Mouse (Mus musculus): ENCODE measurements around the gene Azin2. TPM values are rescaled to one million over a fixed set of nuclear protein-coding genes. Genes with fewer than 3 reads are reported as not detected.
A peak's percentile ranks its signal among the peaks of the same experiment; 100 is the strongest.

Azin2 gene
- total and polyA plus RNA-seq, 2 experiments: 1.7 to 5.7 TPM

DNA sequence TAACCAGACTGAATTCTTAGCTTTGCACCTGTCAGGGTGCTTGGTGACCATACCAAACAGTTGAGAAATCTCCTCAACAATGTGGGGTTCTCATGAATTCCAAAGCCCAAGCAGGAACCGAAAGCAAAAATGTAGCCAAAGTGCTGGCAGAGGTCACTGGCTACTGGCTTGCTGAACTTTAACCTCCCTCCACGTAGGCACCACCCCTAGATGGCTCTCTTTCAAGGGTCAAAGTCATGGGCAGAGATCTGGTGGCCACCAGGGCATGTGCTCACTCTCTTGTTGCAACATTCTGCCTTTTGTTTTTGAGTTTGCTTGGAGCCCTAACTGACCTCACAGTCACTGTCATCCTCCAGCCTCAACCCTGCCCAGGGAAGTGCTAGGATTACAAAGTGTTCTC is 21.4 kb upstream of the Azin2 start:
- peak; percentile 99 for DNase-seq (ENCODE audit: extremely low read depth, low read depth, low spot score)

GRCm38 (mm10) chr4:128983151-128983550 is 20.9 kb upstream of the Azin2 start:
- no peak for DNase-seq (ENCODE audit: extremely low read depth, low read depth, low spot score)
- TF ChIP-seq CTCF (IDR thresholded peaks at IDR 0.05; ENCODE audit: low read depth, low read length): no peak
- TF ChIP-seq POLR2A (IDR thresholded peaks at IDR 0.05; ENCODE audit: extremely low read depth, insufficient read depth, low read length): no peak
- Histone ChIP-seq H3K27ac (replicated peaks; ENCODE audit: insufficient read depth, low read depth, low read length) (peak overlapping the region; percentile 96), H3K79me2 (ENCODE audit: control insufficient read depth, insufficient read depth, low read length) (no peaks in the 10 kb centered on the region), H3K4me1 (ENCODE audit: control insufficient read depth, insufficient read depth, low read length) (peaks cover 33% of the 10 kb centered on the region), H3K4me3 (ENCODE audit: insufficient read depth, low read depth, low read length) (no peak overlapping the region), H3K27me3 (ENCODE audit: control insufficient read depth, insufficient read depth, low read length) (no peaks in the 10 kb centered on the region), H3K9ac (ENCODE audit: low read depth, low read length) (peak overlapping the region; percentile 42), H3K36me3 (ENCODE audit: control insufficient read depth, insufficient read depth, low read length) (no peaks in the 10 kb centered on the region)
- WGBS: 17% methylated on average over 2 of the region's 2 CpGs

More for the DNA sequence above, 21.4 kb upstream of the Azin2 start:
- no peak overlapping the region for H3K4me3 ChIP-seq (ENCODE audit: insufficient read depth, low read depth, low read length)
- H3K36me3 ChIP-seq (ENCODE audit: control insufficient read depth, insufficient read depth, low read length): no peaks in the 10 kb centered on the region
- H3K9ac ChIP-seq (ENCODE audit: low read depth, low read length): no peak overlapping the region
- TF ChIP-seq POLR2A (IDR thresholded peaks at IDR 0.05; ENCODE audit: extremely low read depth, insufficient read depth, low read length): no peak
- TF ChIP-seq CTCF (IDR thresholded peaks at IDR 0.05; ENCODE audit: low read depth, low read length): no peak
- H3K4me1 ChIP-seq (ENCODE audit: control insufficient read depth, insufficient read depth, low read length): peaks cover 30% of the 10 kb centered on the region
- H3K27me3 ChIP-seq (ENCODE audit: control insufficient read depth, insufficient read depth, low read length): no peaks in the 10 kb centered on the region
- WGBS: 14% methylated on average over 2 of the region's 2 CpGs
- no peaks in the 10 kb centered on the region for H3K79me2 ChIP-seq (ENCODE audit: control insufficient read depth, insufficient read depth, low read length)
- H3K27ac ChIP-seq (replicated peaks; ENCODE audit: insufficient read depth, low read depth, low read length): peak overlapping the region; percentile 96

DNA sequence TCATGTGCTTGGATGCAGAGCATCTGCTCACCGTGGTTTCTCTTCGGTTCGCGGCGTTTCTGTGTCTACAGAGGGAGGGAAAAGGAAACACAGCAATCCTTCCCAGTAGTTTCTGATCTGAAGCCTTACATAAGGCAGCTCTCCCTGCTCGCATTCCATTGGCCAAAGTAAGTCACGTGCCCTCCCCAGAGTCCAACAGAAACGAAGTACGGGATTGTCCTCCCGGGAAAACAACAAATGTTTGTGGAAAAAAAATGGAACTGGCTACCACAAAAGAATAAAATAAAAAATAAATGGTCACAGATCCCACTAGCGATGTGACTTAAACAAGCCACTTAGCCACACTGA is 19.6 kb upstream of the Azin2 start:
- WGBS: 77% methylated on average over 11 of the region's 11 CpGs
- peak; percentile 76 for DNase-seq (ENCODE audit: extremely low read depth, low read depth, low spot score)
- peak overlapping the region; percentile 96 for H3K27ac ChIP-seq (replicated peaks; ENCODE audit: insufficient read depth, low read depth, low read length)

DNA sequence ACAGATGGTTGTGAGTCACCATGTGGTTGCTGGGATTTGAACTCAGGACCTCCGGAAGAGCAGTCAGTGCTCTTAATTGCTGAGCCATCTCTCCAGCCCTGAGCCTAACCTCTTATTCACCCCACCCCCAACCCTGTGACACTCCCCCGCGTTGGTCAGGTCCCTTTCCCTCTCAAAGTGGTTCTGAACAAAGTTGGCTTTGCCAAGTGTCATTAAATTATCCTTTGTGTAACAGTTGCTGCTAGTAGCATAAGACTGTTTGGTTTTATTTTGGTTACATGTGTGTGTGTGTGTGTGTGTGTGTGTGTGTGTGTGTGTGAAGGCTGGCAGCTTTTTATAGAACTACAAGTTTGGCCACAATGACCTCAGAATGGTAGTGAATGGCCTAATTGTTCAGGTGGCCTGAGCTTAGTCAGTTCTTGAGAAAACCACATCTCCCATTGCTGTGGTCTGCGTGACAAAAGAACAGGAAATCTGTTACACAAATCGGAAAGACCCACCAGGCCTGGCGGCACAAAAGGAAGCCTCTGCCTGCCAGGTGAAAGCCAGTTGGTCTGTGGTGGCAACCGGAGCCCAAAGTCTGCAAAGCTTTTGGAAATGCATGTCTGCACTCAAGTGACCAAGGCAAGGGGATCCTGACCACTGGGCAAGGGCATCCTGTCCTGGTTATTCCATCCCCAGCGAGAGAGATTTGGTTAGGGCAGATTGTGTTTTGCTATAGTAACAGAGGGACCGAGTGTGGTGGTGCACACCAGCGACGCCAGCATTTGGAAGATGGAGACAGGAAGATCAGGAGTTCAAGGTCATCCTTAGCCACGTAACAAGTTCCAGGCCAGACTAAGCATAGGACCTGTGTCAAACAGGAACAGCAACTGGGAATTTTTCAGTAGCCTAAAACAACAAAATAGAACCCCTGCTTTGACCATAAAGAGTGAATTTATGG is 18.9 kb upstream of the Azin2 start:
- Histone ChIP-seq H3K27me3 (ENCODE audit: control insufficient read depth, insufficient read depth, low read length) (no peaks in the 10 kb centered on the region), H3K4me3 (ENCODE audit: insufficient read depth, low read depth, low read length) (no peak overlapping the region), H3K79me2 (ENCODE audit: control insufficient read depth, insufficient read depth, low read length) (no peaks in the 10 kb centered on the region), H3K36me3 (ENCODE audit: control insufficient read depth, insufficient read depth, low read length) (no peaks in the 10 kb centered on the region), H3K27ac (replicated peaks; ENCODE audit: insufficient read depth, low read depth, low read length) (peak overlapping the region; percentile 63), H3K9ac (ENCODE audit: low read depth, low read length) (no peak overlapping the region), H3K4me1 (ENCODE audit: control insufficient read depth, insufficient read depth, low read length) (peaks cover 42% of the 10 kb centered on the region)
- TF ChIP-seq POLR2A (IDR thresholded peaks at IDR 0.05; ENCODE audit: extremely low read depth, insufficient read depth, low read length) (no peak), CTCF (IDR thresholded peaks at IDR 0.05; ENCODE audit: low read depth, low read length) (no peak)
- WGBS: 69% methylated on average over 12 of the region's 12 CpGs
- DNase-seq (ENCODE audit: extremely low read depth, low read depth, low spot score): peak; percentile 58

More for the DNA sequence above, 19.6 kb upstream of the Azin2 start:
- H3K9ac ChIP-seq (ENCODE audit: low read depth, low read length): no peak overlapping the region
- H3K4me3 ChIP-seq (ENCODE audit: insufficient read depth, low read depth, low read length): no peak overlapping the region
- no peaks in the 10 kb centered on the region for H3K79me2 ChIP-seq (ENCODE audit: control insufficient read depth, insufficient read depth, low read length)
- no peaks in the 10 kb centered on the region for H3K27me3 ChIP-seq (ENCODE audit: control insufficient read depth, insufficient read depth, low read length)
- no peak for TF ChIP-seq CTCF (IDR thresholded peaks at IDR 0.05; ENCODE audit: low read depth, low read length)
- no peak for TF ChIP-seq POLR2A (IDR thresholded peaks at IDR 0.05; ENCODE audit: extremely low read depth, insufficient read depth, low read length)
- peaks cover 42% of the 10 kb centered on the region for H3K4me1 ChIP-seq (ENCODE audit: control insufficient read depth, insufficient read depth, low read length)
- no peaks in the 10 kb centered on the region for H3K36me3 ChIP-seq (ENCODE audit: control insufficient read depth, insufficient read depth, low read length)

DNA sequence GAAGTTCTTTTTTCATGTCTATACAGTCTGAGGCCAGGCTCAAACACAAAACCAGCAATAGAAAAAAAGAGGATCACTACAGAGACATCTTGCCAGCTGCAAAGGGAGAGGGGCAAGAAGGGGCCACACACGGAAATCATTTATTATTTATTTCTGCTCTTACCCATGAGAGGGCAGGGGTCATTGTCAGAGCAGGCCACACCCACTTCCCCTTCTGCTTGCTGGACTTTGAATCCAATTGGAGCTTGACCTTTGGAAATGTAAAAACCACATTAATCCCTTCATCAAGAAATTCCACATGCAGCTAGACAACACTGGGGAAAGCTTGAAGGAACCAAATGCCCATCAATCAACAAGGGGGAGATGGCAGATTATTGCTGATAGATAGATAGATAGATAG is 16.4 kb upstream of the Azin2 start:
- Histone ChIP-seq H3K36me3 (ENCODE audit: control insufficient read depth, insufficient read depth, low read length) (no peaks in the 10 kb centered on the region), H3K4me1 (ENCODE audit: control insufficient read depth, insufficient read depth, low read length) (peaks cover 35% of the 10 kb centered on the region), H3K27ac (replicated peaks; ENCODE audit: insufficient read depth, low read depth, low read length) (peak overlapping the region; percentile 91), H3K79me2 (ENCODE audit: control insufficient read depth, insufficient read depth, low read length) (no peaks in the 10 kb centered on the region), H3K27me3 (ENCODE audit: control insufficient read depth, insufficient read depth, low read length) (no peaks in the 10 kb centered on the region), H3K4me3 (ENCODE audit: insufficient read depth, low read depth, low read length) (no peak overlapping the region), H3K9ac (ENCODE audit: low read depth, low read length) (no peak overlapping the region)
- WGBS: 10% methylated on average over 1 of the region's 1 CpGs
- TF ChIP-seq POLR2A (IDR thresholded peaks at IDR 0.05; ENCODE audit: extremely low read depth, insufficient read depth, low read length) (no peak), CTCF (IDR thresholded peaks at IDR 0.05; ENCODE audit: low read depth, low read length) (no peak)
- peak; percentile 91 for DNase-seq (ENCODE audit: extremely low read depth, low read depth, low spot score)

DNA sequence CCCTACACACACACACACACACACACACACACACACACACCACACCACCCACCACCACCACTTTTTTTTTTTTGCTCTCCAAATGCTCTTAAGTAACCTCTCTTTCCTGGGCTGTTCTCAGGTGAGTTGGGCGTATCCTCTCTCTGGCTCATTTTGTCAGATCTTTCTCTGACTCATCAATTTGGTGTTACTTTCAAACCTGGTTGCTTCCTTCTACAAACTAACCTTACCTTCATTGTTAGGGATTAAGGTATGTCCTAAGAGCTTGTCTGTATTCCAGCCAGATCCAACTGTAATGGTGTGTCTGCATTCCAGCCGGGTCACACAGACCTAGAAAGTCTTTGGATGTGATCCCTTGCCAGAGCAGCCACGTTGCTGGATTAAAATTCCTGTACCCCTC is 15.0 kb upstream of the Azin2 start:
- Histone ChIP-seq H3K27me3 (ENCODE audit: control insufficient read depth, insufficient read depth, low read length) (no peaks in the 10 kb centered on the region), H3K27ac (replicated peaks; ENCODE audit: insufficient read depth, low read depth, low read length) (peak overlapping the region; percentile 98), H3K36me3 (ENCODE audit: control insufficient read depth, insufficient read depth, low read length) (no peaks in the 10 kb centered on the region), H3K9ac (ENCODE audit: low read depth, low read length) (peak overlapping the region; percentile 63), H3K4me3 (ENCODE audit: insufficient read depth, low read depth, low read length) (no peak overlapping the region), H3K4me1 (ENCODE audit: control insufficient read depth, insufficient read depth, low read length) (peaks cover 28% of the 10 kb centered on the region), H3K79me2 (ENCODE audit: control insufficient read depth, insufficient read depth, low read length) (no peaks in the 10 kb centered on the region)
- TF ChIP-seq POLR2A (IDR thresholded peaks at IDR 0.05; ENCODE audit: extremely low read depth, insufficient read depth, low read length) (no peak), CTCF (IDR thresholded peaks at IDR 0.05; ENCODE audit: low read depth, low read length) (no peak)
- WGBS: 22% methylated on average over 3 of the region's 3 CpGs
- DNase-seq (ENCODE audit: extremely low read depth, low read depth, low spot score): peak; percentile 68
